Mouse (Mus musculus) urinary bladder, postnatal 4 days (tissue): ENCODE data around the gene Mup19.
"Not testable (repeated sequence)": the region's sequence is repeated elsewhere in the genome, so short reads cannot be mapped to it uniquely, and the experiment has no call there.

Source experiments
- DNase-seq, 2 experiments: peaks; one replicate each; pipeline ENCODE4 v3.0.0; 2021 to 2022; ENCODE audit warnings: low spot score in 2 of 2

The Mup19 gene

DNA sequence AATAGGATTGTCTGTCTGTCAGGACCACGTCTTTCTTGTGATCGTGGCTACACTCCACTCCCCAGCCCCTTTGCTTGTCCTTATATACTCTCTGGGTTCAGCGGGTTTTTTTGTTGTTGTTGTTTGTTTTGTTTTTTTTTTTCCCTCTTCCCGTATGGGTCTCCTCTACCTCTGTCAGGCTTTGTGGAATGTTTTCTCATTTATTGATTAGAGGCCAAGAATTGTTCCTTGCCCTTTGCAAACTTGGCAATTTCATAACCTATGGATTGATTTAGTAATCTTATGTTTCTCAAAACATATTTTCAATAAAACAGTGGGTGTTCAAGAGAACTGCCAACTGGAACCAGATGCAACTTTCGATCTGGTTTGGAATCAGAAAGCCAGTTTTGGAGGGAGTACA lies at the start of gene Mup19:
Mup19 (minus strand) TSS at position 101 of the 400 bp plus-strand sequence.
- DNase-seq, result not testable (repeated sequence)

DNA sequence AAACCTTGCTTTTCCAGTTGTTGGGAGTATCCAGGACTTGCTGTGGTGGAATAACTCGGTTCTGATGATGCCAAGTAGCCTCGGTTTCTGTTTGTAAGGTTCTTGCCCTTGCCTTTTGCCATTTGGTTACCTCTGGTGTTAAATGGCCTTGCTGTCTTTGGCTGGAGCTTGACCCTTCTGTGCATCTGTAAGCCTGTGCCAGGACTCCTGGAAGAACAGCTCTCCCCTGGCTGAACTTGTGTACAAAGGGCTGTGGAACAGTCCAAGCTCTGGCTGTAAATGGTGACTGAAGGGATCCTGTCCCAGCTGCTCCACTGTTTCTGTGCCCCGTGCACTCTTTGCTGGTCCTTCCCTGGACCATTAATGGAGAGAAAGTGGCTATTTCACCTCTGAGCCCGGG lies 47.1 kb upstream of the Mup19 start:
- DNase-seq, result no peak

DNA sequence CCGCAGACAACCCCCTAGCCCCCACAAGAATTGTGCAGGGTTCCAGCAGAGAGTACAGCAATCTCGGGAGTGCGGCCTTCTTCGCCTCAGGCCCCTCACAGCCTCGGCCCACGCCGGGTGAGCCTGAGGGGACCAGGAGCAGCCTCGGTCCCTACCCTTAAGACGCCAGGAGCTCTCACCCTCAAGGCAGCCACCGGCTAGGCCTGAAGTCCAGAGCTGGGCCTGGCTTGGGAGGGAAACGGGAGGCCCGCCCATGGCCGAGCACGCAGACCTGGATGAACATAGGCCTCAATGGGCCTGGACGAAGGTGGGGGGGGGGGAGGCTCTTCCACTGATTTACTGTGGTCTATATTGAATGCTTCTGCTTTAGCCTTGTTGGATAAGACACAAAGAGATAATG lies 41.1 kb upstream of the Mup19 start:
- DNase-seq, result no peak

DNA sequence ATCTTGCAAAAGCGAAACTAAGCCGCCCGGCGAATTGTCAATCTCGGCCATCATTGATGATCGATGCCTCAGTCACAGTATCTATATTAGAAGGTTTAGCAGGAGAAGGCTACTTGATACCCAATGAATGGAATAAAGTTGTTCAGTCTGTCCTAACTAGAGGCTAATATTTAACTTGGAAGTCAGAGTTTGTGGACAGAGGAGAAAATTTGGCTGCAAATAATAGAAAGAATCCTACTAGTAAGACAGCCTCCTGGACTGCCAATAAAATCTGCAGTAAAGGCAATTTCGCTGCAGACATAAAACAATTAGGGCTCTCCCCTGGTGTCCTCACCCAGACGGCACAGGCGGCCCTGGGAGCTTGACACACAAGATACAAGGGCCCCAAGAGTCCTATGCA lies 40.5 kb upstream of the Mup19 start:
- DNase-seq, result not testable (repeated sequence)

DNA sequence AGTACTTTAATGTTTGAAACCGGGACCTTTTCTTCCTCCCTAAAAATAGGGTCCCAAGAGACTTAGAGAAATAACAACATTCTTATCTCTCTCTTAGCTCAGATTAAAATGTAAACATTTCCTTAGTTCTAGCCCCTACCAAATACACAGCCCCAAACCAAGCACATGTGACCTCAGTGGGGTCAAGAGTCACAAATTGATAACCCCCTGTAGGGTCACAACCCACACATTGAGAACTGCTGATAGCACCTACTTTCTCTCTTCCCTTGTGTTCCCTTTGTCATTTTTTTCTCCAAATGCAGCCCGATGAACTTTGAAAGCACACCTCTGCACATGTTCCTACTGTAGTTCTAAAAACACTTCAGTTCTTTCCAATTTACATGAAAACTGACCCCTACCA lies 33.5 kb upstream of the Mup19 start:
- DNase-seq, result no peak

DNA sequence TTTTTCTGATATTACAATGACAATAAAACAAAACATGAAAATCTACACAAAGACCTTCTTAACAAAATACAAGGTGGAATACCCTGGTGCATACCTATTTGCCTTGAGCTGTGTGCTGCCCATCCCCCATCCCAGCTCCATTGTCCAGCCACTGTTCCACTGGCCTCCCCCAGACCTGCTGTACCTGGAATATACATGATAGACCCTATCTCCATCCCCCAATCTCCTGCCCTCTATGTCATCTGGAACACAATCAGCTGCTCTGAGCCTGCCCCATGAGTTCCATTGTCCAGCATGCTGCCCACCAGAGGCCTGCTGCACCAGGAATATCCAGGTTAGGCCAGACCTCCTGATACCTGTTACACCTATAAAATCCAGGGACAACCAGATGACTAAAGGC lies 31.4 kb upstream of the Mup19 start:
- DNase-seq, result no peak

DNA sequence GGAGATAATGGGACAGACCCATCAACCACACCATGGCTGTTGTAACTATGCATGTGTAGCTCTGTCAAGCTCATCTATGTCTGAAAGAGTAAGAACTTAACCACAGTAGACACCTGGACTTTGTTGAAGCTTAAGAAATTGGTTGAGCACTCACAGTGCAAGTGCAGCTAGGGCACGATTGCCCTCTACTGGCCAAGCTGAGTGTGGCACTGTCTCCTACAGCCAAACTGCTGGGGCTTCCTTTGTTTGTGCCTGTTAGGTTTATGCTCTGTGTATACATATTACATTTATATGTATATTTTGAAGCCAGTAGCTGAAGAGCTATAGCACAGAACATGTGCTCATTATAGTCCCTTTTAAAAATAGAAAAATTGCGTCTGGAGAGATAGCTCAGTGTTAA lies 29.1 kb upstream of the Mup19 start:
- DNase-seq, result not testable (repeated sequence)

DNA sequence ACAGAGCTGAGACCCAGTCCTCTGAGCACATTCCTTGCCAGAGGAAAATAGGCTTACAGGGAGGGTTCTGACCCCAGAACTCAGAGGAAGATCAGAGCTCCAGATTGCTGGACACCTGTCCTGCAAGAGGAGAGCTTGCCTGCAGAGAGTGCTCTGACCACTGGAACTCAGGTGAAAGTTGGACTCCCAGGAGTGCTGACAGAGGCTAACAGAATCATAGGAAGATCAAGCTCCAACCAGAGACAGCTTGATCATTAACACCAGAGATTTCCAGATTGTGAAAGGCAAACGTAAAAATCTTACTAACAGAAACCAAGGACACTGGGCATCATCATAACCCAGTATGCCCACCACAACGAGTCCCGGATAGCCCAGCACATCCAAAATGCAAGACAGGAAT lies 26.9 kb upstream of the Mup19 start:
- DNase-seq, result not testable (repeated sequence)

DNA sequence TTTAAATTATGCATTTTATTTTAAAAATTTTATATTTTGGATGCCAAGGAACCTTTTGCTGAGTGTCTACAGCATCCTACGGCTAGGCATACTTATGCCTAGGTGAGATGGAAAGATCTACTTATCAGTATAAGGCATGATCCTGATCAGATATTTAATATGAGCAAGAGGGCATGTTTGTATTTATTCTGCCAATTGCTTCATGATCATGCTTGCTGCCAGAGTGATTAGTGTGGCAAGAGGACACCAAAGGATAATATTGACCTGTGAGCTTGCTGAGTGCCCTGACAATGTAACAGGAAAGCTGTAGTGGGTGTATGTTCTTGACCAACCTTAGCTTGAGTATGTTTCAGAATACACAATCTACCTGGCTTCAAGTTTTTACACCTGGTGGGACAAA lies 7.6 kb upstream of the Mup19 start:
- DNase-seq, result not testable (repeated sequence)

DNA sequence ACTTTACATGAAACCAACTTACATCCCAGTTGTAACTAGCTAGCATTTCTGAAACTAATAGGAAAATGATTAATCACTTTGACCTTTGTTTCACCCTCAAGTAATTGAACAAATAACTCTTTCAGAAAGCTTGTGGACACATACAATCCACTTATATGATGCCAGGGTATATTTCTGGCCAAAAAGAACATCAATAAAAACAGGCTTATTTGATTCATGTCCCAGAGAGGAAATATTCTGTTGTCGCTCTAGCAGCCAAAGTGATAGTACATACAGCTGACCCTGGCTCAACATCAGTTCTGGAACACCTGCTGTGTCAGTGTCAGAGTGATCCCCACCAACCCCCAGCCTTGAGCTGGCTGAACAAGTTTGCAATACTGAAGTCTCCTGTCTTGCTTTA lies 2.2 kb upstream of the Mup19 start:
- not testable (repeated sequence) for DNase-seq
